8 mouse cellular contexts compared by ENCODE assay signal in the genomic region with DNA sequence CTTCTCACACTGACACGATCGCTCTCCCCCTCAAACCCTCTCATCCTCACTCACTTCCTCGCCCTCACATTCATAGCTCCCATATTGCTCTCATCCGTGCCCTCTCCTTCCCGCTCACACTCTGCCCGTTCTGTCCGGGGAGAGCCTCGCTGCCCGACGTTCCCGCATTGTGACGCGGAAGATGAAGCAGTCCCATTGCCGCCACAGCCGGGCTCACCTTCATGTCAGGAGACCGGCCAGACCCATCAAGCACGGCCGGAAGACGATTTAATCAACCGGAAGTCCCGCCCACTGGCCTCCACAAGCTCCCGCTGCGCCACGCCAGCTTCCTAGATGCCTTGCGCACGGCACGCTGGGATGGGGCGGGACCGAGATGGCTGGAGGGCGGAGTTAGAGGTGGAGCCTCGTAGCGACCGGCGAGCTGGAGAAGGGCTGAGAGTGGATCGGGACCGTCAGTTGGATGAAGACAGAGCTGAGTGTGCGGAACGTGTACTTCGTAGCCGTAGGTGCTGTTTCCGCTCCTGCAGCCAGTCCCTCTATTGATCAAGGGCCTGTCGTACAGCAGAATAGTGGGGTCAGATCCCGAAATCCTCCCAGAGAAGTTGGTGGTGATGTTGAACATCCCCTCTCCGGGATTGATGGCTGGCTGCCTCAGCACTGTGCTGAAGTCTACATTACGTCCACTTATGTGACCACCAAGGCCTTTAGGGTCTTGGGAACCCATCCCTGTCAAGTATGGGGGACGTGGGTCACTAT. TPM values are rescaled to one million over a fixed set of nuclear protein-coding genes. Genes with fewer than 3 reads are reported as not detected.
DNase-seq lines count a peak whose midpoint lies in the region; ATAC-seq lines count a peak whose summit lies in the region.

A gene (minus strand): TSS at position 302 of the 756 bp plus-strand sequence.

- no peaks in the 10 kb centered on the region for H3K9me3 ChIP-seq in heart, embryonic 14.5 days (ENCODE audit: control insufficient read depth, low read length)
- no peaks in the 10 kb centered on the region for H3K9me3 ChIP-seq in liver, embryonic 13.5 days (replicated peaks)
- no peaks in the 10 kb centered on the region for H3K9me3 ChIP-seq in stomach, embryonic 16.5 days (replicated peaks; ENCODE audit: control insufficient read depth, low read length)

- peak; percentile 99 for DNase-seq in CD4-positive, CD25-positive, alpha-beta regulatory T cell, adult 2 months (ENCODE audit: low read depth, low spot score)
- peak; percentile 95 for DNase-seq in fibroblast of lung, adult 2 months (ENCODE audit: low read depth)
- peak; percentile 99 for DNase-seq in kidney, postnatal 14 days
- peak; percentile 99 for DNase-seq in liver, embryonic 13.5 days
- DNase-seq in neural tube, embryonic 10.5 days (ENCODE audit: extremely low spot score, low spot score): peak; percentile 99

- 1% methylated on average over 46 of the region's 46 CpGs for WGBS in heart, embryonic 14.5 days
- under 1% methylated on average over 46 of the region's 46 CpGs for WGBS in liver, embryonic 13.5 days (ENCODE audit: insufficient replicate concordance)
- WGBS in stomach, embryonic 16.5 days: under 1% methylated on average over 46 of the region's 46 CpGs

- no peaks in the 10 kb centered on the region for H3K36me3 ChIP-seq in heart, embryonic 14.5 days (ENCODE audit: control insufficient read depth, insufficient read depth, low read length)
- no peaks in the 10 kb centered on the region for H3K36me3 ChIP-seq in liver, embryonic 13.5 days
- no peaks in the 10 kb centered on the region for H3K36me3 ChIP-seq in stomach, embryonic 16.5 days (ENCODE audit: control insufficient read depth, insufficient read depth, low read length)

- peak; percentile 92 for ATAC-seq in heart, embryonic 14.5 days (ENCODE audit: insufficient number of reproducible peaks, insufficient read depth, low FRiP score, low read depth)
- peak; percentile 93 for ATAC-seq in liver, embryonic 13.5 days (ENCODE audit: low read depth)
- peak; percentile 97 for ATAC-seq in stomach, embryonic 16.5 days (ENCODE audit: insufficient read depth, low FRiP score)

- peak within 1 kb of the TSS; percentile 91 for H3K4me2 ChIP-seq in heart, embryonic 14.5 days (ENCODE audit: low read length)
- H3K4me2 ChIP-seq in liver, embryonic 13.5 days: peak within 1 kb of the TSS; percentile 87
- H3K4me2 ChIP-seq in stomach, embryonic 16.5 days (ENCODE audit: low read depth, low read length): peak within 1 kb of the TSS; percentile 95

- peaks cover 7% of the 10 kb centered on the region; the same call in 1 of the 2 replicates for H3K4me1 ChIP-seq in brown adipose tissue, adult 24 weeks (ENCODE audit: control insufficient read depth, insufficient read depth, insufficient read length, low read length)
- peaks cover 7 to 19% of the 10 kb centered on the region in 2 experiments for H3K4me1 ChIP-seq in heart, embryonic 14.5 days (ENCODE audit: control insufficient read depth in 2 of 2, insufficient read depth in 2 of 2, low read length in 2 of 2)
- H3K4me1 ChIP-seq in liver, embryonic 13.5 days (replicated peaks): peaks cover 42% of the 10 kb centered on the region
- peaks cover 21% of the 10 kb centered on the region for H3K4me1 ChIP-seq in stomach, embryonic 16.5 days (ENCODE audit: control insufficient read depth, insufficient read depth, low read length)

- no peaks in the 10 kb centered on the region for H3K27me3 ChIP-seq in heart, embryonic 14.5 days (ENCODE audit: control insufficient read depth, insufficient read depth, low read length)
- no peaks in the 10 kb centered on the region for H3K27me3 ChIP-seq in liver, embryonic 13.5 days
- no peaks in the 10 kb centered on the region for H3K27me3 ChIP-seq in stomach, embryonic 16.5 days (ENCODE audit: control insufficient read depth, insufficient read depth, low read length)

- peak within 1 kb of the TSS; percentile 86 for H3K27ac ChIP-seq in brown adipose tissue, adult 24 weeks (replicated peaks; ENCODE audit: low read depth, low read length)
- peak within 1 kb of the TSS; percentile 61 to 79 for H3K27ac ChIP-seq in heart, embryonic 14.5 days (replicated peaks in 1 of 2; ENCODE audit: control insufficient read depth in 1 of 2, insufficient read depth in 1 of 2, low read depth in 2 of 2, low read length in 2 of 2)
- peak within 1 kb of the TSS; percentile 89 for H3K27ac ChIP-seq in liver, embryonic 13.5 days
- H3K27ac ChIP-seq in stomach, embryonic 16.5 days (ENCODE audit: low read length): peak within 1 kb of the TSS; percentile 90

- H3K9ac ChIP-seq in heart, embryonic 14.5 days (ENCODE audit: low read length): peak within 1 kb of the TSS; percentile 89
- H3K9ac ChIP-seq in liver, embryonic 13.5 days: peak within 1 kb of the TSS; percentile 88
- peak within 1 kb of the TSS; percentile 83 for H3K9ac ChIP-seq in stomach, embryonic 16.5 days (ENCODE audit: low read length)

- H3K4me3 ChIP-seq in brown adipose tissue, adult 24 weeks (ENCODE audit: insufficient read depth, low read depth, low read length): peak within 1 kb of the TSS; percentile 73
- peak within 1 kb of the TSS; percentile 59 to 75 for H3K4me3 ChIP-seq in heart, embryonic 14.5 days (ENCODE audit: control insufficient read depth in 1 of 2, insufficient read depth in 1 of 2, low read depth in 1 of 2, low read length in 2 of 2)
- peak within 1 kb of the TSS; percentile 83 for H3K4me3 ChIP-seq in liver, embryonic 13.5 days (replicated peaks)
- H3K4me3 ChIP-seq in stomach, embryonic 16.5 days (replicated peaks; ENCODE audit: low read length): peak within 1 kb of the TSS; percentile 80

RNA-seq across cellular contexts. Expression of the gene that starts here (rescaled TPM):
- 13.4 and 19.8 TPM in 2 replicates for polyA plus RNA-seq in brown adipose tissue, adult 24 weeks (2012; ENCODE audit: insufficient read depth, insufficient read length, missing spikeins)
- polyA plus RNA-seq in heart, embryonic 14.5 days (2014; fragmentation: Nextera tagmentation; extraction: Ambion mirVana): 32.5 and 33.3 TPM in 2 replicates
- 28.0 and 31.3 TPM in 2 replicates for polyA plus RNA-seq in liver, embryonic 13.5 days (2015; fragmentation: Nextera tagmentation; extraction: Ambion mirVana)
- 54.0 and 60.5 TPM in 2 replicates for polyA plus RNA-seq in stomach, embryonic 16.5 days (2015; fragmentation: Nextera tagmentation; extraction: Ambion mirVana)

Comparison
In these comparisons a context has a peak if more than half of its experiments do, and no peak if none do; other contexts are left out.
1. Peak in every context shown above with its lines: DNase-seq, ATAC-seq, H3K4me3 ChIP-seq and H3K27ac ChIP-seq.